Mouse (Mus musculus) left cerebral cortex, postnatal 14 days (tissue): ENCODE measurements around the gene Pecam1. TPM values are rescaled to one million over a fixed set of nuclear protein-coding genes. Genes with fewer than 3 reads are reported as not detected.
A peak's percentile ranks its signal among the peaks of the same experiment; 100 is the strongest.
"Not testable (repeated sequence)": the region's sequence is repeated elsewhere in the genome, so short reads cannot be mapped to it uniquely, and the experiment has no call there.

Experiments
- DNase-seq, 2 experiments: peaks; one replicate each; pipeline ENCODE4 v3.0.0; 2021 to 2022; ENCODE audit warnings: low spot score in 2 of 2, mixed read lengths in 1 of 2
- intact Hi-C: fragments of 180-260 bp; cut with DNase I; formaldehyde crosslinking; loops from one replicate; pipeline ENCODE4 v1.15.1; 2025
- long read RNA-seq, 2 experiments: library from polyadenylated mRNA; stranded (forward); transcript quantifications; one replicate each; pipeline ENCODE4 v2.0.0; 2021
- total RNA-seq, 2 experiments: library from RNA; stranded (reverse); gene quantifications; 2 replicates each; pipeline ENCODE4 v1.2.3; 2021

The Pecam1 gene
- 10 to 100 TPM; 19.2 to 21.7 TPM for total RNA-seq
- long read RNA-seq, experiment 1, partial matches to known transcripts = 4 of 15 reads
- long read RNA-seq, experiment 1, other reads (novel, unspliced or antisense) = 4 of 15 reads
- long read RNA-seq, experiment 2, partial matches to known transcripts = 0 of 8 reads
- long read RNA-seq, experiment 2, other reads (novel, unspliced or antisense) = 2 of 8 reads

DNA sequence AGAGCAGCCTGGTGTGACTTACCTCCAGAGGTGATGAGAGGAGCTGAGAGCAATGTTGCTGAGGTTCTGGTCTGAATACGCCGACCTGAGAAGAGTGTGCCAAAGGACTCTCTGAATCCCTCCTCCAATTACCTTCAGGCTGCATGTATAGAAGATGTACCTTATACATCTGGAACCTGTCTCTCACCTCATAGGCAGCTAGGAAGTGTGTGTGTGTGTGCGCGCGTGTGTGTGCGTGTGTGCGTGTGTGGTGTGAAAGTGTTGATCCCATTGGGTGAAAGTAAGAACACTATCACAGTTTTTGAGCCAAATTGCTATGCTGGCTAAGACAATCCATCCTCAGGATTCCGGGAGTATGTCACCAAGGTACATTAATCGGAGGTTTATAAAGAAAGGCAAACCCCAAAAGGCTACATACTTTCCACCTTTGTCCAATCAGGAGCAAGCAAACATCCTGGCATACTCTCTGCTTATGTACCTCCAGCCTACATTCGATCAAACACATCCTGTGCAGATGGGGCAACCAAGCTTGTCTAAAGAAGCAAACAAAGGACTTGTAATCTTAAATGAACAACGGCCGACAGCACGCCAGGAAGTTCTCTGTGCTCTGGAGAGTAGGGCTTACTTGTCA lies at the start of gene Pecam1:
Pecam1 (minus strand) TSS at position 508 of the 631 bp plus-strand sequence.
- intact Hi-C loops = no loop called here
- no peak for DNase-seq

- DNase-seq = no peak
Measured at GRCm38 (mm10) chr11:106795679-106796078, 45.3 kb upstream of the Pecam1 start.

GRCm38 (mm10) chr11:106793846-106794245 lies 43.4 kb upstream of the Pecam1 start:
- DNase-seq = no peak
- intact Hi-C loops = no loop called here

More at GRCm38 (mm10) chr11:106795679-106796078, 45.3 kb upstream of the Pecam1 start:
- intact Hi-C loops = no loop called here

GRCm38 (mm10) chr11:106789649-106790048 lies 39.2 kb upstream of the Pecam1 start:
- DNase-seq = no peak
- intact Hi-C loops = loop anchor here (10.0 kb wide), 1 partner anchor 535 kb away; the partner anchor contains the start of genes Ftsj3 and Psmc5

- DNase-seq = peak; percentile 95 to 98
- intact Hi-C loops = loop anchor here (10.0 kb wide), 1 partner anchor 534 kb away; the partner anchor contains the start of genes Ftsj3 and Psmc5
Measured at GRCm38 (mm10) chr11:106788775-106789459, 38.5 kb upstream of the Pecam1 start, which contains the start of the genes Ddx5 and Cep95. Gene Ddx5 (minus strand): TSS chr11:106789185. Gene Cep95 (plus strand): TSS chr11:106789252.

GRCm38 (mm10) chr11:106788026-106788774 lies 37.8 kb upstream of the Pecam1 start:
- peak; percentile 98 to 99 for DNase-seq
- intact Hi-C loops = loop anchor here (10.0 kb wide), 1 partner anchor 533 kb away; the partner anchor contains the start of genes Ftsj3 and Psmc5

DNA sequence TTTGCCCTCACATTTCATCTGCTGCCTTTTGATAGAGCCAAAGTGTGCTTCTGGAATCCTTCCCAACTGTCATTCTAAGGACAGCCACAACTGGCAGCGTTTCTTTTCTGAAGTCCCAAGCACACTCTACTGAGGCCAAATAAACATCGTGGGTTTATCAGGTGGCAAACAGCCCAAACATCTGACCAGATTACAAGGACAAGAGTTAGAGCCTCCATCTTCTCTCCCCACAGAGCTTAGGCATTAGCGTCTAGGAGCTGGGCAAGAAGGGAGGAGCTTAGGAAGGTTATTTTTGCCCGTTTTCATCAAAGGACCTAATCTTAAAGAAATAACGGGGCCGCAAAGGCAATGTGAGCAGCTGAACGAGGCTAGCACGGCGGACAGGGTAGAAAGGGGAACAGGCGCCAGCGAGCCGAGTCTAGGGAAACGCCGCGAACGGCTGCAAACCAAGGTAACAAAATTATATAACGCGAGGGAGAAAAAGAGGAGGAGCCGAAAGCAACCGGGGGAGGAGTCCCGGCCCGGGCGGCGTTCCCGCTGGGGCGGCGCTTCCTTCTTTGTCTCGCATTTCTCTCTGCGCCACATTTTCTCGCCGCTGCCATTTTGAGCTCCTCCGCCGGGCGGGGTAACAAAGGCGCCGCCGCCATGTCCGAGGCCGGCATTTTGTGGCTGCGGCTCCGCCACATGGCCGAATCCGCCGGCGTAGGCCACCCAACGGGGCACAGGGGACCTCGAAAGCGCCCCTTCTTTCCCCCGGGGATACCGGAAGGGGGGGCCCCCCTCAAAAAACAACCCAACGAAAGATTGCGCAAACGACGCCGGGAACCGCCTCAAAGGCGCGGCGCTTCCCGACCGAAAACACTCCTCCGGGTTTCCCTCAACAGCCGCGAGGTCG lies 37.0 kb upstream of the Pecam1 start:
- DNase-seq = peak; percentile 88 to 91
- intact Hi-C loops = loop anchor here (10.0 kb wide), 1 partner anchor 533 kb away; the partner anchor contains the start of genes Ftsj3 and Psmc5

- intact Hi-C loops = loop anchor here (10.0 kb wide), 1 partner anchor 530 kb away; the partner anchor contains the start of genes Ftsj3 and Psmc5
- no peak for DNase-seq
Measured at GRCm38 (mm10) chr11:106785043-106785442, 34.6 kb upstream of the Pecam1 start.

GRCm38 (mm10) chr11:106784476-106784875 lies 34.0 kb upstream of the Pecam1 start:
- intact Hi-C loops = loop anchor here (10.0 kb wide), 1 partner anchor 530 kb away; the partner anchor contains the start of genes Ftsj3 and Psmc5
- DNase-seq = no peak

GRCm38 (mm10) chr11:106782841-106783764 lies 32.7 kb upstream of the Pecam1 start:
- intact Hi-C loops = loop anchor here (10.0 kb wide), 1 partner anchor 528 kb away; the partner anchor contains the start of genes Ftsj3 and Psmc5
- DNase-seq = no peak

GRCm38 (mm10) chr11:106782271-106782670 lies 31.8 kb upstream of the Pecam1 start:
- intact Hi-C loops = loop anchor here (10.0 kb wide), 1 partner anchor 527 kb away; the partner anchor contains the start of genes Ftsj3 and Psmc5
- not testable (repeated sequence) for DNase-seq

GRCm38 (mm10) chr11:106780590-106781220 lies 30.3 kb upstream of the Pecam1 start:
- DNase-seq = no peak
- intact Hi-C loops = loop anchor here (10.0 kb wide), 1 partner anchor 526 kb away; the partner anchor contains the start of genes Ftsj3 and Psmc5

GRCm38 (mm10) chr11:106780089-106780425 lies 29.6 kb upstream of the Pecam1 start:
- DNase-seq = no peak
- intact Hi-C loops = loop anchor here (10.0 kb wide), 1 partner anchor 525 kb away; the partner anchor contains the start of genes Ftsj3 and Psmc5

- intact Hi-C loops = loop anchor here (10.0 kb wide), 1 partner anchor 525 kb away; the partner anchor contains the start of genes Ftsj3 and Psmc5
- peak; percentile 89 to 94 for DNase-seq
Measured at GRCm38 (mm10) chr11:106779388-106780088, 29.1 kb upstream of the Pecam1 start, which contains the start of gene Polg2. Gene Polg2 (minus strand): TSS chr11:106779537.

- intact Hi-C loops = no loop called here
Measured at GRCm38 (mm10) chr11:106778589-106779387, 28.4 kb upstream of the Pecam1 start.

More at GRCm38 (mm10) chr11:106778589-106779387, 28.4 kb upstream of the Pecam1 start:
- no peak for DNase-seq
